1 mouse cellular context compared by ENCODE assay signal in the genomic region with DNA sequence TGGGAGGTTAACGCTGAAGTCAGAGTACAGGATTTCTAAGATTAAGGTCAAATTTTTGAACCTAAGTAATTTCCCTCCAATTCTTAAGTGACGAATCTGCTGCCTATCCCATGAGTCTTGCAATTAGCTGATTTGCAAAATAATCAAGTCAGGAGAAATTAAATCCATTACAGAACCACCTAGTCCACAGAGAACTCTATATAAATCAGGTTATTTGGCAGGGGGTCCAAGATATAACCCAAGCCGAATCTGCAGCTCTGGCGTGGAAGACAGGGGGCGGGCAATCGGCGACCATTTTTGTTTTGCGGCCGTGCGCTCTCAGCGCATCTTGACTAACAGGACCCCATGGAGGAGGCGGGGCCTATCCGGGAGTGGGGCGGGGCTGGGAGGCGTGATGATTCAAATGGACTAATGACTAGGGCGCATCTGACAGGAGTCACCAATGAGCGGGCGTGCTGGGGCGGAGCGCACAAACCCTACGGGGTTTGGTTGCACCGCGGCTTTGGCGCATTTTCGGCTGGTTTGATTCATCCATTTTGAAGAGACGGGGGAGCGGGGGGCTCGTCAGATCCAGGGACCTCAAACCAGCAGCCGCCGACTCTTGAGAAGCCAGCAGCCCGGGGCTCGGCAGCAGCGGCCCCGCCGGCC.
TF ChIP-seq lines count a peak whose summit lies in the region.

A gene (plus strand): TSS at position 534 of the 648 bp plus-strand sequence.

TF ChIP-seq in MEL, 35 proteins besides CTCF, POLR2A, EP300 and RAD21 (continued from another document):
- no peak for TF ChIP-seq ZNF384 (IDR thresholded peaks at IDR 0.05; ENCODE audit: low read depth, low read length)
- TF ChIP-seq BHLHE40 (IDR thresholded peaks at IDR 0.05; ENCODE audit: borderline replicate concordance, low read depth, low read length) = peak; percentile 88
- 0 out of 2 replicates have a peak, but pooled peaks have one; percentile 16 for TF ChIP-seq CHD2 (IDR thresholded peaks at IDR 0.05; ENCODE audit: low read length)
- TF ChIP-seq KAT2A (conservative IDR thresholded peaks at IDR 0.05; ENCODE audit: low read depth, low read length) = peak; percentile 69
- no peak for TF ChIP-seq MYB (IDR thresholded peaks at IDR 0.05; ENCODE audit: low read depth, low read length)
- 0 out of 2 replicates have a peak, but pooled peaks have one; percentile 33 for TF ChIP-seq ETS1 (IDR thresholded peaks at IDR 0.05; ENCODE audit: low read depth, low read length)
- TF ChIP-seq SMC3 (IDR thresholded peaks at IDR 0.05; ENCODE audit: low read depth, low read length) = no peak
- no peak for TF ChIP-seq MEF2A (IDR thresholded peaks at IDR 0.05; ENCODE audit: extremely low read depth, insufficient replicate concordance, low read depth, low read length, poor library complexity, severe bottlenecking)
- TF ChIP-seq ELF1 (IDR thresholded peaks at IDR 0.05; ENCODE audit: low read depth, low read length) = 0 out of 2 replicates have a peak, but pooled peaks have one; percentile 34
- no peak for TF ChIP-seq TAL1 (IDR thresholded peaks at IDR 0.05; ENCODE audit: low read length)
- peak; percentile 94 for TF ChIP-seq MYC (IDR thresholded peaks at IDR 0.05; ENCODE audit: low read depth, low read length)
- peak; percentile 89 for TF ChIP-seq TBP (IDR thresholded peaks at IDR 0.05; ENCODE audit: low read depth, low read length)
- peak; percentile 81 for TF ChIP-seq MAX (IDR thresholded peaks at IDR 0.05; ENCODE audit: low read length)
TF ChIP-seq in MEL: peak in this region for 18.
